Mouse (Mus musculus) left cerebral cortex, adult 8-10 months (tissue): ENCODE measurements around the gene Rbms3. TPM values are rescaled to one million over a fixed set of nuclear protein-coding genes. Genes with fewer than 3 reads are reported as not detected.

Experiments
- DNase-seq, 2 experiments: peaks; one replicate each; pipeline ENCODE4 v3.0.0; 2022; ENCODE audit warnings: low spot score in 2 of 2
- total RNA-seq, 4 experiments: library from RNA; stranded (reverse); gene quantifications; 2 replicates each; pipeline ENCODE4 v1.2.4; 2022

The Rbms3 gene
- total RNA-seq, 4 experiments from 2014 or later, result 12.4 to 18.1 (median 13.6) TPM

GRCm38 (mm10) chr9:117192565-117193540 lies 436.9 kb downstream of the Rbms3 start:
- peak in 1 of 2 experiments; percentile 16 for DNase-seq

GRCm38 (mm10) chr9:117192093-117192492 lies 437.6 kb downstream of the Rbms3 start:
- DNase-seq, result no peak

- DNase-seq, result no peak
These were observed 441.3 kb downstream of the Rbms3 start for GRCm38 (mm10) chr9:117188406-117188805.

- no peak for DNase-seq
These were observed 442.3 kb downstream of the Rbms3 start for GRCm38 (mm10) chr9:117187116-117188034.

- no peak for DNase-seq
These were observed 449.1 kb downstream of the Rbms3 start for GRCm38 (mm10) chr9:117180658-117181057.

- no peak for DNase-seq
These were observed 451.3 kb downstream of the Rbms3 start for GRCm38 (mm10) chr9:117178366-117178765.

- DNase-seq, result no peak
These were observed 457.2 kb downstream of the Rbms3 start for GRCm38 (mm10) chr9:117172526-117172925.

GRCm38 (mm10) chr9:117169196-117169595 lies 460.5 kb downstream of the Rbms3 start:
- DNase-seq, result no peak

GRCm38 (mm10) chr9:117163143-117163542 lies 466.6 kb downstream of the Rbms3 start:
- DNase-seq, result no peak

GRCm38 (mm10) chr9:117161150-117161549 lies 468.6 kb downstream of the Rbms3 start:
- DNase-seq, result no peak

- no peak for DNase-seq
These were observed 473.3 kb downstream of the Rbms3 start for GRCm38 (mm10) chr9:117156330-117156905.

- DNase-seq, result no peak
These were observed 475.1 kb downstream of the Rbms3 start for GRCm38 (mm10) chr9:117154590-117154989.

- DNase-seq, result no peak
These were observed 475.9 kb downstream of the Rbms3 start for GRCm38 (mm10) chr9:117153686-117154274.

GRCm38 (mm10) chr9:117151951-117152350 lies 477.8 kb downstream of the Rbms3 start:
- no peak for DNase-seq

- no peak for DNase-seq
These were observed 485.5 kb downstream of the Rbms3 start for GRCm38 (mm10) chr9:117144057-117144723.

- no peak for DNase-seq
These were observed 489.7 kb downstream of the Rbms3 start for GRCm38 (mm10) chr9:117139971-117140370.

- no peak for DNase-seq
These were observed 493.3 kb downstream of the Rbms3 start for GRCm38 (mm10) chr9:117136410-117136809.

GRCm38 (mm10) chr9:117134043-117134442 lies 495.7 kb downstream of the Rbms3 start:
- DNase-seq, result no peak

- no peak for DNase-seq
These were observed 502.9 kb downstream of the Rbms3 start for GRCm38 (mm10) chr9:117126816-117127215.

GRCm38 (mm10) chr9:117125844-117126243 lies 503.9 kb downstream of the Rbms3 start:
- DNase-seq, result no peak
